Mouse (Mus musculus) skeletal muscle tissue, postnatal 0 days (tissue): ENCODE data around the gene Rnf135. TPM values are rescaled to one million over a fixed set of nuclear protein-coding genes. Genes with fewer than 3 reads are reported as not detected.

ENCODE experiments used
- polyA plus RNA-seq: library from polyadenylated mRNA; unstranded; fragments of >200 nt; fragmentation: Nextera tagmentation; extraction: Ambion mirVana; gene quantifications from 2 replicates; pipeline ENCODE4 v1.2.1, GENCODE M21; 2015

Rnf135 gene
- 5.8 and 6.5 TPM in 2 replicates for polyA plus RNA-seq

GRCm38 (mm10) chr11:80183705-80184255 is at the start of gene Rnf135:
Gene Rnf135 (plus strand): TSS chr11:80183851.

GRCm38 (mm10) chr11:80141825-80142521 is 41.7 kb upstream of the Rnf135 start, which contains the start of gene Tefm:
Gene Tefm (minus strand): TSS chr11:80142175.

GRCm38 (mm10) chr11:80153857-80154495 is 29.7 kb upstream of the Rnf135 start, which contains the start of gene Adap2:
Gene Adap2 (plus strand): TSS chr11:80154105.

GRCm38 (mm10) chr11:80208860-80209800 is 25.5 kb downstream of the Rnf135 start, which contains the start of gene Rhot1:
Gene Rhot1 (plus strand): TSS chr11:80209019.

Other genes starting within 250 kb of the Rnf135 start
- 28.7 and 29.2 TPM in 2 replicates for gene Utp6, start 221.5 kb upstream of the Rnf135 start, polyA plus RNA-seq
- 7.2 and 8.1 TPM in 2 replicates for gene Suz12, start 190.7 kb upstream of the Rnf135 start, polyA plus RNA-seq
- gene Crlf3, start 102.9 kb upstream of the Rnf135 start, polyA plus RNA-seq: 22.3 and 22.8 TPM in 2 replicates
- gene Atad5, start 94.5 kb upstream of the Rnf135 start, polyA plus RNA-seq: 1.7 and 2.1 TPM in 2 replicates
- 41.1 and 45.3 TPM in 2 replicates for gene Tefm, start 41.7 kb upstream of the Rnf135 start, polyA plus RNA-seq
- 3.2 and 3.3 TPM in 2 replicates for gene Adap2, start 29.7 kb upstream of the Rnf135 start, polyA plus RNA-seq
- gene Rhot1, start 25.2 kb downstream of the Rnf135 start, polyA plus RNA-seq: 39.6 and 41.7 TPM in 2 replicates
- gene Rhbdl3, start 117.1 kb downstream of the Rnf135 start, polyA plus RNA-seq: 2.6 and 2.7 TPM in 2 replicates
- 22.9 and 24.2 TPM in 2 replicates for gene 5730455P16Rik, start 194.2 kb downstream of the Rnf135 start, polyA plus RNA-seq
- gene Zfp207, start 199.4 kb downstream of the Rnf135 start, polyA plus RNA-seq: 98.9 and 101 TPM in 2 replicates
- 229 and 236 TPM in 2 replicates for gene Psmd11, start 244.8 kb downstream of the Rnf135 start, polyA plus RNA-seq